Mouse (Mus musculus) embryonic facial prominence, embryonic 11.5 days (tissue): ENCODE data around the gene Il6st. TPM values are rescaled to one million over a fixed set of nuclear protein-coding genes. Genes with fewer than 3 reads are reported as not detected.

Experiments
- ATAC-seq: fragments of 200-750 bp; cut with Nextera tagmentation; replicated peaks from 2 replicates; pipeline ENCODE4 v1.8.0; 2017; ENCODE audit warnings: low read depth; ENCODE audit not compliant: insufficient number of reproducible peaks, low FRiP score, low TSS enrichment
- DNase-seq: peaks from one replicate; pipeline ENCODE4 v3.0.0-alpha.2; 2015; ENCODE audit warnings: low spot score
- H3K27ac ChIP-seq: fragments of 300-500 bp; sonication (generic); replicated peaks from 2 replicates; pipeline ENCODE4 v1.5.1; 2014; ENCODE audit warnings: mild to moderate bottlenecking, low read depth, low read length, control low read depth
- H3K27me3 ChIP-seq: fragments of 300-500 bp; sonication (generic); 2 replicates; pipeline ENCODE4 v1.6.1; 2014; ENCODE audit warnings: mild to moderate bottlenecking, low read length, moderate library complexity, mixed read lengths; ENCODE audit not compliant: control insufficient read depth, insufficient read depth
- H3K36me3 ChIP-seq: fragments of 300-500 bp; sonication (generic); replicated peaks from 2 replicates; pipeline ENCODE4 v1.6.1; 2014; ENCODE audit warnings: low read depth, mild to moderate bottlenecking, low read length, moderate library complexity, mixed read lengths; ENCODE audit not compliant: control insufficient read depth, insufficient read depth
- H3K4me1 ChIP-seq: fragments of 300-500 bp; sonication (generic); 2 replicates; pipeline ENCODE4 v1.6.1; 2014; ENCODE audit warnings: low read length, mixed read lengths; ENCODE audit not compliant: control insufficient read depth, insufficient read depth
- H3K4me2 ChIP-seq: fragments of 300-500 bp; sonication (generic); 2 replicates; pipeline ENCODE4 v1.6.1; 2014; ENCODE audit warnings: low read depth, mild to moderate bottlenecking, control low read depth, low read length, moderate library complexity
- H3K4me3 ChIP-seq: fragments of 300-500 bp; sonication (generic); 2 replicates; pipeline ENCODE4 v1.5.1; 2014; ENCODE audit warnings: low read depth, low read length, control low read depth
- H3K9ac ChIP-seq: fragments of 300-500 bp; sonication (generic); replicated peaks from 2 replicates; pipeline ENCODE4 v1.6.1; 2014; ENCODE audit warnings: mild to moderate bottlenecking, control low read depth, low read length
- H3K9me3 ChIP-seq: fragments of 300-500 bp; sonication (generic); replicated peaks from 2 replicates; pipeline ENCODE4 v1.6.1; 2016; ENCODE audit warnings: mild to moderate bottlenecking, low read length, inconsistent platforms, mixed read lengths; ENCODE audit not compliant: control insufficient read depth
- WGBS: fragments of 180-500 bp; shearing (Covaris S2); extraction: QIAGEN DNeasy Blood & Tissue Kit; methylation state at CpG from one replicate; pipeline ENCODE4 v1.1.7; 2014; 5-methylcytosine and 5-hydroxymethylcytosine counted together
- polyA plus RNA-seq: library from polyadenylated mRNA; unstranded; fragments of >200 nt; fragmentation: Nextera tagmentation; extraction: Ambion mirVana; gene quantifications from 2 replicates; pipeline ENCODE4 v1.2.1, GENCODE M21; 2014

Gene Il6st
- polyA plus RNA-seq, 1 experiment from 2014 or later: 25.8 TPM

DNA sequence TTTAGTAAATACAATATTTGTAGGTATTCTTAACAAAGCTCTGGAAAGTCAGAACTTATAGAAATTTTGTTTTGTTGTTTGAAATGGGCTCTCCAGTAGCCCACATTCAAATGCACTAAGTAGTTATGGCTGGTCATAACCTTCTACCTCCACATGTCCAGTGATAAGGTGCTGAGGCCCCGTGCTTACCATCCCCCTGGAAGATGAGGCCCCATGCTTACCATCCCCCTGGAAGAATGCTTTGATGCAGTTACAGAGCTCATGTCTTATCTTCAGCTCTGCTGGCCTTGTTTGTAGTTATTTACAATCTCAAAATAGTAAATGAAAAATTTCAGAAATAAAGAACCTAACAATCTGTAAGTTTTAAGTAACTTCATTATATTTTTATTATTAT lies 28.4 kb downstream of the Il6st start:
- H3K4me2 ChIP-seq: no peak overlapping the region
- H3K4me3 ChIP-seq: no peak overlapping the region
- no peak for ATAC-seq
- H3K9me3 ChIP-seq: no peaks in the 10 kb centered on the region
- H3K4me1 ChIP-seq: no peaks in the 10 kb centered on the region
- DNase-seq: no peak
- H3K9ac ChIP-seq: no peak overlapping the region
- peaks cover 2% of the 10 kb centered on the region for H3K36me3 ChIP-seq
- no peaks in the 10 kb centered on the region for H3K27me3 ChIP-seq
- 86% methylated on average over 1 of the region's 1 CpGs for WGBS
- H3K27ac ChIP-seq: no peak overlapping the region

- peaks cover 2% of the 10 kb centered on the region for H3K36me3 ChIP-seq
- H3K4me2 ChIP-seq: no peak overlapping the region
- ATAC-seq (no peak), DNase-seq (no peak)
- H3K4me3 ChIP-seq: no peak overlapping the region
- no peak overlapping the region for H3K27ac ChIP-seq
- no peak overlapping the region for H3K9ac ChIP-seq
- no peaks in the 10 kb centered on the region for H3K4me1 ChIP-seq
- 91% methylated on average over 12 of the region's 12 CpGs for WGBS
- no peaks in the 10 kb centered on the region for H3K9me3 ChIP-seq
- H3K27me3 ChIP-seq: no peaks in the 10 kb centered on the region
Measured at GRCm38 (mm10) chr13:112494590-112494989, 30.7 kb downstream of the Il6st start.

GRCm38 (mm10) chr13:112500027-112500426 lies 36.2 kb downstream of the Il6st start:
- Histone ChIP-seq H3K4me3 (no peak overlapping the region), H3K27ac (no peak overlapping the region), H3K4me1 (no peaks in the 10 kb centered on the region), H3K36me3 (no peaks in the 10 kb centered on the region; the same call in 1 of the 2 replicates), H3K9ac (no peak overlapping the region), H3K27me3 (no peaks in the 10 kb centered on the region), H3K9me3 (no peaks in the 10 kb centered on the region), H3K4me2 (no peak overlapping the region)
- WGBS: 90% methylated on average over 4 of the region's 4 CpGs
- ATAC-seq (no peak), DNase-seq (no peak)

DNA sequence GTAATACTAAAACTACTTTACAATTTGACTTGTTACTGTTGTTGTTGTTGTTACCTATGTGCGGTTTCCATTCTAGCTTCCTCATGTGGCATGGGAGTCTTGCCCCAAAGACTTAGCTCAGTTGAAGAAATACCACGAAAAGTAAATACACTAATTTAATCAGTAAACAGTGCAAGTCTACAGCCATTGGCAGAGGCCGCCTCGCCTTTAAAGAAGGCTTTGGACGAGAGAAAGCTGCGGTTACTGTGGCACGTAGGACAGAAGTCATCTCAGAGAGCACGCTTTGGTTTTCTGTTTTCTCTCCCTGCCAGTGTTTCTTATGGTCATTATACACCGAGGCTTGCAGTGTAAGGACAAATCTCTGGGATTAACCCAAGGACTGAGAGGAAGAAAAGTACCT lies 36.6 kb downstream of the Il6st start:
- Histone ChIP-seq H3K27ac (no peak overlapping the region), H3K9me3 (no peaks in the 10 kb centered on the region), H3K9ac (no peak overlapping the region), H3K4me1 (no peaks in the 10 kb centered on the region), H3K4me3 (no peak overlapping the region), H3K27me3 (no peaks in the 10 kb centered on the region), H3K36me3 (no peaks in the 10 kb centered on the region; the same call in 1 of the 2 replicates), H3K4me2 (no peak overlapping the region)
- DNase-seq: no peak
- ATAC-seq: no peak
- 90% methylated on average over 9 of the region's 9 CpGs for WGBS

- no peak for ATAC-seq
- DNase-seq: no peak
- no peak overlapping the region for H3K9ac ChIP-seq
- WGBS: 97% methylated on average over 13 of the region's 13 CpGs
- no peak overlapping the region for H3K27ac ChIP-seq
- no peaks in the 10 kb centered on the region for H3K4me1 ChIP-seq
- H3K4me3 ChIP-seq: no peak overlapping the region
- H3K27me3 ChIP-seq: no peaks in the 10 kb centered on the region
- no peaks in the 10 kb centered on the region; the same call in 1 of the 2 replicates for H3K36me3 ChIP-seq
- H3K9me3 ChIP-seq: no peaks in the 10 kb centered on the region
- no peak overlapping the region for H3K4me2 ChIP-seq
Measured at GRCm38 (mm10) chr13:112503846-112504245, 40.0 kb downstream of the Il6st start.

DNA sequence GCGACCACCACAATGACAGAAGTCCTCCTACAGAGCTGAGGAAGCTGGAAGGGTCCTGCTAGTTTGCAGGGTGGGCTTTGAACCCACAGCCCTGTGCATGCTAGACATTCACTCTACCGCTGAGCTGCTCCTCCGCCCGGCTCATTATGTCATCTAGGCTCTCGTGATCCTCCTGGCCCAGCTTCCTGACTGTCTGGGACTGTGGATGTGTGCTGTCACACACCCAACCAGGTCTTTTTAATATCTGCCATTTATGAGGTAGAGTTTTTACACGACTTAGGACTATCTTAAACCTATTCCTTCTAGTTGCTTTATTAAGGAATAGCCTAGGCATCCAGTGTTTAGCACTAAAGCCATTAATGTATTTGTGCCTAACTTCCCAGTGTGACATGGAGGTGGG lies 41.6 kb downstream of the Il6st start:
- ATAC-seq (no peak), DNase-seq (no peak)
- no peaks in the 10 kb centered on the region for H3K9me3 ChIP-seq
- no peak overlapping the region for H3K9ac ChIP-seq
- no peaks in the 10 kb centered on the region; the same call in 1 of the 2 replicates for H3K36me3 ChIP-seq
- 87% methylated on average over 6 of the region's 6 CpGs for WGBS
- no peaks in the 10 kb centered on the region for H3K4me1 ChIP-seq
- no peak overlapping the region for H3K4me3 ChIP-seq
- no peak overlapping the region for H3K27ac ChIP-seq
- H3K27me3 ChIP-seq: no peaks in the 10 kb centered on the region
- no peak overlapping the region for H3K4me2 ChIP-seq

- no peak overlapping the region for H3K9ac ChIP-seq
- no peak overlapping the region for H3K4me2 ChIP-seq
- no peaks in the 10 kb centered on the region for H3K9me3 ChIP-seq
- no peaks in the 10 kb centered on the region for H3K4me1 ChIP-seq
- no peak overlapping the region for H3K27ac ChIP-seq
- DNase-seq: no peak
- no peak overlapping the region for H3K4me3 ChIP-seq
- H3K27me3 ChIP-seq: no peaks in the 10 kb centered on the region
- 89% methylated on average over 13 of the region's 13 CpGs for whole genome bisulfite sequencing
- no peak for ATAC-seq
- no peaks in the 10 kb centered on the region; the same call in 1 of the 2 replicates for H3K36me3 ChIP-seq
Measured at GRCm38 (mm10) chr13:112506766-112507165, 42.9 kb downstream of the Il6st start.

GRCm38 (mm10) chr13:112507691-112508090 lies 43.8 kb downstream of the Il6st start:
- Histone ChIP-seq H3K4me3 (no peak overlapping the region), H3K4me2 (no peak overlapping the region), H3K27ac (no peak overlapping the region), H3K36me3 (no peaks in the 10 kb centered on the region; the same call in 1 of the 2 replicates), H3K27me3 (no peaks in the 10 kb centered on the region), H3K9me3 (no peaks in the 10 kb centered on the region), H3K9ac (no peak overlapping the region), H3K4me1 (no peaks in the 10 kb centered on the region)
- DNase-seq (no peak), ATAC-seq (no peak)
- WGBS: 82% methylated on average over 13 of the region's 13 CpGs
